Mouse (Mus musculus) embryonic facial prominence, embryonic 10.5 days (tissue): Measurements from ENCODE around the gene Epha3. TPM values are rescaled to one million over a fixed set of nuclear protein-coding genes. Genes with fewer than 3 reads are reported as not detected.

ENCODE experiments used
- DNase-seq: peaks from one replicate; pipeline ENCODE4 v3.0.0-alpha.2; 2017; ENCODE audit warnings: low spot score
- H3K27ac ChIP-seq: fragments of 300-500 bp; sonication (generic); replicated peaks from 2 replicates; pipeline ENCODE4 v1.5.1; 2016; ENCODE audit warnings: mild to moderate bottlenecking
- H3K27me3 ChIP-seq: fragments of 300-500 bp; sonication (generic); replicated peaks from 2 replicates; pipeline ENCODE4 v1.6.1; 2016; ENCODE audit warnings: low read depth, mild to moderate bottlenecking; ENCODE audit not compliant: poor library complexity, severe bottlenecking
- H3K36me3 ChIP-seq: fragments of 300-500 bp; sonication (generic); replicated peaks from 2 replicates; pipeline ENCODE4 v1.6.1; 2016; ENCODE audit warnings: mild to moderate bottlenecking, moderate library complexity
- H3K4me1 ChIP-seq: fragments of 300-500 bp; sonication (generic); 2 replicates; pipeline ENCODE4 v1.6.1; 2016
- H3K4me3 ChIP-seq: fragments of 300-500 bp; sonication (generic); 2 replicates; pipeline ENCODE4 v1.5.1; 2016; ENCODE audit warnings: mild to moderate bottlenecking, moderate library complexity
- H3K9me3 ChIP-seq: fragments of 300-500 bp; sonication (generic); 2 replicates; pipeline ENCODE4 v1.6.1; 2016; ENCODE audit warnings: mild to moderate bottlenecking
- WGBS: fragments of 180-500 bp; shearing (Covaris S2); methylation state at CpG from one replicate; pipeline ENCODE4 v1.1.7; 2016; 5-methylcytosine and 5-hydroxymethylcytosine counted together
- polyA plus RNA-seq: library from polyadenylated mRNA; unstranded; fragments of >200 nt; fragmentation: Nextera tagmentation; extraction: Ambion mirVana; gene quantifications from 2 replicates; pipeline ENCODE4 v1.2.1, GENCODE M21; 2016

Epha3 gene
- polyA plus RNA-seq = 20.8 and 27.7 TPM in 2 replicates

DNA sequence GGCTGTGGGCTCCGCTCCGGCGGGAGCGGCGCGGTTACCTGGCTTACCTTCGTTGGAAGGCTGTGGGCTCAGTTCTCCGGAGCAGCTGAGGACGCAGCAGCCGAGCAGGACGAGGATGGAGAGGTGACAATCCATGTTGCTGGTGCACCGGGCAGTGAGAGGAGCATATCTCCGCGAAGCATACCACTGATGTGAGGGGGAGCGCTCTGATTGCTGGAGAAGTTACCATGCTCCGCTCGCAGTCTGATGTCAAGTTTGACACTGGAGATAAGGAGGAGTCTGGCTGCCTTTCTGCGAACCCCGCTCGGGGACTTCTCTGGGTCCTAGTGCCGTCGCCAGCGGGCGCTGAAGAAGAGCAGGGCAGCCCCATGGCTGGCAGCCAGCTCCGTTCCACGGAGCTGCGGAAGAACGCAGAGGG is at the start of gene Epha3:
TSS of gene Epha3 (minus strand) at position 263 of the 418 bp plus-strand sequence.
- H3K27me3 ChIP-seq = peaks cover 37% of the 10 kb centered on the region
- peak; percentile 88 for DNase-seq
- WGBS = under 1% methylated on average over 28 of the region's 28 CpGs
- H3K4me3 ChIP-seq = peak within 1 kb of the TSS; percentile 75
- H3K27ac ChIP-seq = peak within 1 kb of the TSS; percentile 66
- no peaks in the 10 kb centered on the region for H3K9me3 ChIP-seq
- no peaks in the 10 kb centered on the region for H3K36me3 ChIP-seq
- peaks cover 3% of the 10 kb centered on the region; the same call in 1 of the 2 replicates for H3K4me1 ChIP-seq

GRCm38 (mm10) chr16:63903425-63903824 is 39.5 kb upstream of the Epha3 start:
- DNase-seq = peak; percentile 8
- H3K4me3 ChIP-seq = no peak overlapping the region
- no peaks in the 10 kb centered on the region for H3K4me1 ChIP-seq
- no peak overlapping the region for H3K27ac ChIP-seq
- WGBS = 70% methylated on average over 13 of the region's 13 CpGs
- H3K36me3 ChIP-seq = no peaks in the 10 kb centered on the region
- no peaks in the 10 kb centered on the region for H3K9me3 ChIP-seq
- H3K27me3 ChIP-seq = no peaks in the 10 kb centered on the region

- WGBS = 96% methylated on average over 1 of the region's 1 CpGs
- Histone ChIP-seq H3K27ac (no peak overlapping the region), H3K9me3 (no peaks in the 10 kb centered on the region), H3K36me3 (no peaks in the 10 kb centered on the region), H3K4me1 (no peaks in the 10 kb centered on the region), H3K27me3 (no peaks in the 10 kb centered on the region), H3K4me3 (no peak overlapping the region)
- DNase-seq = no peak
Observed at GRCm38 (mm10) chr16:63881190-63881589, 17.2 kb upstream of the Epha3 start.

DNA sequence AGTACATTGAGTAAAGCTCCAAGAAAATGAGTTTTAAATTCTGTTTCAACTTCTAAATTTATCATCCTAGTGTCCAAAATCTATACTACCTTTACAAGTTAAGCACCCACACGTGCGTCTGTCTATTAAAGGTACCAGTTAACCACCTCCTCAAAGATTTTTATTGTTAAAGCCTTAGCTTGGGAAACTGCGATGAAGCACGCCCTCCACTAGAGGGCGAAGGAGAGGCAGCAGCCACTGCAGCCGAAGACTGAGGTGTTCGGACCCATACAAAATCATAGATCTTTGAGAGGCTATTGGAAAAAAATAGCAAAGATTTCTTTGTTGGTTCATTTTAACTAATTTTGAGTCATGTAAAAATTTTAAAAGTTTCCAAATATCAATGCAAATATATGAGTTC is 8.3 kb upstream of the Epha3 start:
- Histone ChIP-seq H3K9me3 (no peaks in the 10 kb centered on the region), H3K36me3 (no peaks in the 10 kb centered on the region), H3K4me3 (no peak overlapping the region), H3K4me1 (no peaks in the 10 kb centered on the region), H3K27me3 (peaks cover 2% of the 10 kb centered on the region; the same call in 1 of the 2 replicates), H3K27ac (no peak overlapping the region)
- WGBS = 13% methylated on average over 7 of the region's 7 CpGs
- peak; percentile 60 for DNase-seq

- peaks cover 39% of the 10 kb centered on the region for H3K27me3 ChIP-seq
- H3K9me3 ChIP-seq = no peaks in the 10 kb centered on the region
- peak overlapping the region; percentile 66 for H3K27ac ChIP-seq
- peak overlapping the region; percentile 75 for H3K4me3 ChIP-seq
- no peak for DNase-seq
- H3K4me1 ChIP-seq = peaks cover 3% of the 10 kb centered on the region; the same call in 1 of the 2 replicates
- WGBS = 36% methylated on average over 7 of the region's 7 CpGs
- H3K36me3 ChIP-seq = no peaks in the 10 kb centered on the region
Observed at GRCm38 (mm10) chr16:63864463-63864976, 545 bp upstream of the Epha3 start.

- DNase-seq = peak; percentile 49
- WGBS = under 1% methylated on average over 12 of the region's 12 CpGs
- Histone ChIP-seq H3K36me3 (no peaks in the 10 kb centered on the region), H3K27ac (peak overlapping the region; percentile 51; the same call in 1 of the 2 replicates), H3K4me1 (peaks cover 6% of the 10 kb centered on the region), H3K4me3 (peak overlapping the region; percentile 75), H3K27me3 (peaks cover 37% of the 10 kb centered on the region), H3K9me3 (no peaks in the 10 kb centered on the region)
Observed at GRCm38 (mm10) chr16:63863181-63863580, 794 bp downstream of the Epha3 start.

DNA sequence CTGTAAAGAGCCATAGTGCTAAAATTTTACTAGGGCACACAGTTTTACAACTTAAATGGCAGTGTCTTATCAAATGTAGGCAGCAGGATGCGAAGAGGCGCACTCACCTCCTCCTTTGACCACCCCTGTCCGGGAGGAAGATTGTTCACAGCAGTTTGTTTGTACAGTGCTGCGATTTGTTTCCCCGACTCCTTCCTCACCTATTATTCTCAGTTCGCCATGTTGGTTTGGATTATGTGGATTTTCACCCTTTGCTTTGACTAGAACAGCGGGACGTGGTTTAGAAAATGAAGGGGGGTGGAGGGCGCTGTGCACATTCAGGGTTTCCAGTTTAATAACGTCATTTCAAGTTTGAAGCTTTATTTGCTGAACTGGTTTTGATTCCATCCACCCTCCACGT is 6.4 kb downstream of the Epha3 start:
- WGBS = 2% methylated on average over 11 of the region's 11 CpGs
- peaks cover under 1% of the 10 kb centered on the region; the same call in 1 of the 2 replicates for H3K27me3 ChIP-seq
- no peak for DNase-seq
- peak overlapping the region; percentile 69 for H3K4me3 ChIP-seq
- H3K27ac ChIP-seq = peak overlapping the region; percentile 91
- H3K4me1 ChIP-seq = peaks cover 27% of the 10 kb centered on the region
- no peaks in the 10 kb centered on the region for H3K9me3 ChIP-seq
- no peaks in the 10 kb centered on the region for H3K36me3 ChIP-seq

GRCm38 (mm10) chr16:63856658-63857552 is 7.1 kb downstream of the Epha3 start:
- 2% methylated on average over 33 of the region's 33 CpGs for WGBS
- H3K4me3 ChIP-seq = peak overlapping the region; percentile 69
- DNase-seq = peak; percentile 90

GRCm38 (mm10) chr16:63850297-63850696 is 13.7 kb downstream of the Epha3 start:
- WGBS = 88% methylated on average over 3 of the region's 3 CpGs
- no peaks in the 10 kb centered on the region for H3K9me3 ChIP-seq
- peaks cover 5% of the 10 kb centered on the region; the same call in 1 of the 2 replicates for H3K4me1 ChIP-seq
- H3K36me3 ChIP-seq = no peaks in the 10 kb centered on the region
- H3K27me3 ChIP-seq = no peaks in the 10 kb centered on the region
- H3K4me3 ChIP-seq = no peak overlapping the region
- H3K27ac ChIP-seq = no peak overlapping the region
- DNase-seq = no peak

More at GRCm38 (mm10) chr16:63856658-63857552, 7.1 kb downstream of the Epha3 start:
- H3K27ac ChIP-seq = peak overlapping the region; percentile 91
- no peaks in the 10 kb centered on the region; the same call in 1 of the 2 replicates for H3K27me3 ChIP-seq
- peaks cover 27% of the 10 kb centered on the region for H3K4me1 ChIP-seq
- H3K9me3 ChIP-seq = no peaks in the 10 kb centered on the region
- H3K36me3 ChIP-seq = no peaks in the 10 kb centered on the region

GRCm38 (mm10) chr16:63842911-63843310 is 21.1 kb downstream of the Epha3 start:
- WGBS = 90% methylated on average over 2 of the region's 2 CpGs
- no peak overlapping the region for H3K27ac ChIP-seq
- no peaks in the 10 kb centered on the region for H3K36me3 ChIP-seq
- no peaks in the 10 kb centered on the region for H3K4me1 ChIP-seq
- H3K9me3 ChIP-seq = no peaks in the 10 kb centered on the region
- DNase-seq = no peak
- H3K4me3 ChIP-seq = no peak overlapping the region
- H3K27me3 ChIP-seq = no peaks in the 10 kb centered on the region

- Histone ChIP-seq H3K4me1 (no peaks in the 10 kb centered on the region), H3K4me3 (no peak overlapping the region), H3K9me3 (peaks cover 6% of the 10 kb centered on the region; the same call in 1 of the 2 replicates), H3K36me3 (no peaks in the 10 kb centered on the region), H3K27me3 (0 out of 2 replicates have a peak, but pooled peaks cover 5% of the 10 kb centered on the region), H3K27ac (no peak overlapping the region)
- DNase-seq = no peak
Observed at GRCm38 (mm10) chr16:63837466-63837865, 26.5 kb downstream of the Epha3 start.

GRCm38 (mm10) chr16:63821164-63821563 is 42.8 kb downstream of the Epha3 start:
- H3K27ac ChIP-seq = no peak overlapping the region
- no peaks in the 10 kb centered on the region for H3K27me3 ChIP-seq
- H3K36me3 ChIP-seq = no peaks in the 10 kb centered on the region
- peaks cover 15% of the 10 kb centered on the region for H3K4me1 ChIP-seq
- DNase-seq = no peak
- no peaks in the 10 kb centered on the region for H3K9me3 ChIP-seq
- WGBS = 50% methylated on average over 2 of the region's 2 CpGs
- no peak overlapping the region for H3K4me3 ChIP-seq
